Mouse (Mus musculus): ENCODE measurements around the gene Timm13. TPM values are rescaled to one million over a fixed set of nuclear protein-coding genes. Genes with fewer than 3 reads are reported as not detected.
A peak's percentile ranks its signal among the peaks of the same experiment; 100 is the strongest.

The Timm13 gene
- polyA plus RNA-seq, 1 experiment from 2014 or later: 338 TPM

GRCm38 (mm10) chr10:80932700-80933420 lies 32.1 kb upstream of the Timm13 start:
- no peaks in the 10 kb centered on the region for H3K9me3 ChIP-seq (ENCODE audit: control insufficient read depth, low read length)
- peak overlapping the region; percentile 96 for H3K9ac ChIP-seq (ENCODE audit: low read length)
- ATAC-seq (ENCODE audit: insufficient number of reproducible peaks, insufficient read depth, low FRiP score, low read depth): no peak
- no peaks in the 10 kb centered on the region; the same call in 1 of the 2 replicates for H3K36me3 ChIP-seq (ENCODE audit: control insufficient read depth, insufficient read depth, low read length)
- WGBS: 3% methylated on average over 17 of the region's 17 CpGs
- peak overlapping the region; percentile 84 to 90 for H3K4me3 ChIP-seq (ENCODE audit: control insufficient read depth in 1 of 2, insufficient read depth in 1 of 2, low read depth in 1 of 2, low read length in 2 of 2)
- H3K27ac ChIP-seq (replicated peaks in 1 of 2; ENCODE audit: control insufficient read depth in 1 of 2, insufficient read depth in 1 of 2, low read depth in 2 of 2, low read length in 2 of 2): peak overlapping the region in 1 of 2 experiments; percentile 67; a peak in 2 of 4 replicates
- H3K27me3 ChIP-seq (ENCODE audit: control insufficient read depth, insufficient read depth, low read length): no peaks in the 10 kb centered on the region
- peaks cover 51 to 74% of the 10 kb centered on the region in 2 experiments for H3K4me1 ChIP-seq (ENCODE audit: control insufficient read depth in 2 of 2, insufficient read depth in 2 of 2, low read length in 2 of 2)
- H3K4me2 ChIP-seq (ENCODE audit: low read length): peak overlapping the region; percentile 98

- H3K4me1 ChIP-seq (ENCODE audit: control insufficient read depth in 2 of 2, insufficient read depth in 2 of 2, low read length in 2 of 2): peaks cover 44 to 67% of the 10 kb centered on the region in 2 experiments
- H3K27me3 ChIP-seq (ENCODE audit: control insufficient read depth, insufficient read depth, low read length): no peaks in the 10 kb centered on the region
Observed at GRCm38 (mm10) chr10:80932206-80932605, 31.4 kb upstream of the Timm13 start.

GRCm38 (mm10) chr10:80931695-80932094 lies 30.9 kb upstream of the Timm13 start:
- Histone ChIP-seq H3K4me3 (ENCODE audit: control insufficient read depth in 1 of 2, insufficient read depth in 1 of 2, low read depth in 1 of 2, low read length in 2 of 2) (peak overlapping the region; percentile 84 to 90), H3K27me3 (ENCODE audit: control insufficient read depth, insufficient read depth, low read length) (no peaks in the 10 kb centered on the region), H3K9ac (ENCODE audit: low read length) (peak overlapping the region; percentile 96), H3K36me3 (ENCODE audit: control insufficient read depth, insufficient read depth, low read length) (no peaks in the 10 kb centered on the region; the same call in 1 of the 2 replicates), H3K4me2 (ENCODE audit: low read length) (peak overlapping the region; percentile 98), H3K27ac (replicated peaks in 1 of 2; ENCODE audit: control insufficient read depth in 1 of 2, insufficient read depth in 1 of 2, low read depth in 2 of 2, low read length in 2 of 2) (peak overlapping the region; percentile 22 to 79; a peak in 3 of 4 replicates), H3K9me3 (ENCODE audit: control insufficient read depth, low read length) (no peaks in the 10 kb centered on the region), H3K4me1 (ENCODE audit: control insufficient read depth in 2 of 2, insufficient read depth in 2 of 2, low read length in 2 of 2) (peaks cover 39 to 62% of the 10 kb centered on the region in 2 experiments)
- WGBS: 2% methylated on average over 26 of the region's 26 CpGs
- ATAC-seq (ENCODE audit: insufficient number of reproducible peaks, insufficient read depth, low FRiP score, low read depth): no peak

More at GRCm38 (mm10) chr10:80932206-80932605, 31.4 kb upstream of the Timm13 start:
- no peak for ATAC-seq (ENCODE audit: insufficient number of reproducible peaks, insufficient read depth, low FRiP score, low read depth)
- Histone ChIP-seq H3K36me3 (ENCODE audit: control insufficient read depth, insufficient read depth, low read length) (no peaks in the 10 kb centered on the region; the same call in 1 of the 2 replicates), H3K9me3 (ENCODE audit: control insufficient read depth, low read length) (no peaks in the 10 kb centered on the region), H3K4me3 (ENCODE audit: control insufficient read depth in 1 of 2, insufficient read depth in 1 of 2, low read depth in 1 of 2, low read length in 2 of 2) (peak overlapping the region; percentile 84 to 90), H3K27ac (replicated peaks in 1 of 2; ENCODE audit: control insufficient read depth in 1 of 2, insufficient read depth in 1 of 2, low read depth in 2 of 2, low read length in 2 of 2) (no peak overlapping the region; a peak in 1 of 4 replicates), H3K9ac (ENCODE audit: low read length) (peak overlapping the region; percentile 96), H3K4me2 (ENCODE audit: low read length) (peak overlapping the region; percentile 98)
- WGBS: 2% methylated on average over 20 of the region's 20 CpGs

- Histone ChIP-seq H3K27ac (replicated peaks in 1 of 2; ENCODE audit: control insufficient read depth in 1 of 2, insufficient read depth in 1 of 2, low read depth in 2 of 2, low read length in 2 of 2) (peak overlapping the region; percentile 22 to 79), H3K9ac (ENCODE audit: low read length) (peak overlapping the region; percentile 96), H3K36me3 (ENCODE audit: control insufficient read depth, insufficient read depth, low read length) (no peaks in the 10 kb centered on the region; the same call in 1 of the 2 replicates), H3K4me1 (ENCODE audit: control insufficient read depth in 2 of 2, insufficient read depth in 2 of 2, low read length in 2 of 2) (peaks cover 37 to 57% of the 10 kb centered on the region in 2 experiments), H3K27me3 (ENCODE audit: control insufficient read depth, insufficient read depth, low read length) (no peaks in the 10 kb centered on the region), H3K4me2 (ENCODE audit: low read length) (peak overlapping the region; percentile 98), H3K4me3 (ENCODE audit: control insufficient read depth in 1 of 2, insufficient read depth in 1 of 2, low read depth in 1 of 2, low read length in 2 of 2) (peak overlapping the region; percentile 84 to 90), H3K9me3 (ENCODE audit: control insufficient read depth, low read length) (no peaks in the 10 kb centered on the region)
- ATAC-seq (ENCODE audit: insufficient number of reproducible peaks, insufficient read depth, low FRiP score, low read depth): no peak
- 3% methylated on average over 13 of the region's 14 CpGs for WGBS
Observed at GRCm38 (mm10) chr10:80931153-80931671, 30.4 kb upstream of the Timm13 start.

- WGBS: under 1% methylated on average over 45 of the region's 45 CpGs
- Histone ChIP-seq H3K9me3 (ENCODE audit: control insufficient read depth, low read length) (no peaks in the 10 kb centered on the region), H3K27me3 (ENCODE audit: control insufficient read depth, insufficient read depth, low read length) (no peaks in the 10 kb centered on the region), H3K27ac (replicated peaks in 1 of 2; ENCODE audit: control insufficient read depth in 1 of 2, insufficient read depth in 1 of 2, low read depth in 2 of 2, low read length in 2 of 2) (peak overlapping the region; percentile 18 to 79; a peak in 3 of 4 replicates), H3K9ac (ENCODE audit: low read length) (peak overlapping the region; percentile 96), H3K4me2 (ENCODE audit: low read length) (peak overlapping the region; percentile 98), H3K4me3 (ENCODE audit: control insufficient read depth in 1 of 2, insufficient read depth in 1 of 2, low read depth in 1 of 2, low read length in 2 of 2) (peak overlapping the region; percentile 84 to 90), H3K4me1 (ENCODE audit: control insufficient read depth in 2 of 2, insufficient read depth in 2 of 2, low read length in 2 of 2) (peaks cover 31 to 51% of the 10 kb centered on the region in 2 experiments), H3K36me3 (ENCODE audit: control insufficient read depth, insufficient read depth, low read length) (no peaks in the 10 kb centered on the region; the same call in 1 of the 2 replicates)
- no peak for ATAC-seq (ENCODE audit: insufficient number of reproducible peaks, insufficient read depth, low FRiP score, low read depth)
Observed at GRCm38 (mm10) chr10:80930361-80931152, 29.8 kb upstream of the Timm13 start.

GRCm38 (mm10) chr10:80929299-80930226 lies 28.8 kb upstream of the Timm13 start, which contains the start of gene Gadd45b:
Gene Gadd45b (plus strand): TSS chr10:80930073.
- H3K36me3 ChIP-seq (ENCODE audit: control insufficient read depth, insufficient read depth, low read length): no peaks in the 10 kb centered on the region; the same call in 1 of the 2 replicates
- H3K4me1 ChIP-seq (ENCODE audit: control insufficient read depth in 2 of 2, insufficient read depth in 2 of 2, low read length in 2 of 2): peaks cover 25 to 42% of the 10 kb centered on the region in 2 experiments
- no peaks in the 10 kb centered on the region for H3K27me3 ChIP-seq (ENCODE audit: control insufficient read depth, insufficient read depth, low read length)
- H3K9me3 ChIP-seq (ENCODE audit: control insufficient read depth, low read length): no peaks in the 10 kb centered on the region
- H3K27ac ChIP-seq (replicated peaks in 1 of 2; ENCODE audit: control insufficient read depth in 1 of 2, insufficient read depth in 1 of 2, low read depth in 2 of 2, low read length in 2 of 2): peak within 1 kb of the TSS; percentile 95 to 96
- H3K4me3 ChIP-seq (ENCODE audit: control insufficient read depth in 1 of 2, insufficient read depth in 1 of 2, low read depth in 1 of 2, low read length in 2 of 2): peak within 1 kb of the TSS; percentile 85 to 90
- peak within 1 kb of the TSS; percentile 96 for H3K9ac ChIP-seq (ENCODE audit: low read length)
- peak within 1 kb of the TSS; percentile 98 for H3K4me2 ChIP-seq (ENCODE audit: low read length)
- ATAC-seq (ENCODE audit: insufficient number of reproducible peaks, insufficient read depth, low FRiP score, low read depth): peak; percentile 84
- under 1% methylated on average over 56 of the region's 56 CpGs for WGBS
